Mouse (Mus musculus) lung, postnatal 0 days (tissue): ENCODE data around the gene Rpp30.

Source experiments
- CTCF ChIP-seq: IDR thresholded peaks from 2 replicates; pipeline ENCODE4 v1.5.1; 2016; ENCODE audit warnings: antibody characterized with exemption, mild to moderate bottlenecking
- EP300 ChIP-seq: IDR thresholded peaks from 2 replicates; pipeline ENCODE4 v1.6.1; 2016; ENCODE audit warnings: antibody characterized with exemption, mild to moderate bottlenecking, control low read depth

GRCm38 (mm10) chr19:36109318-36109944, 25.9 kb downstream of the Rpp30 start:
- no peak for TF ChIP-seq CTCF
- no peak for TF ChIP-seq EP300
